Mouse (Mus musculus): ENCODE results near the gene Gm5460.

DNA sequence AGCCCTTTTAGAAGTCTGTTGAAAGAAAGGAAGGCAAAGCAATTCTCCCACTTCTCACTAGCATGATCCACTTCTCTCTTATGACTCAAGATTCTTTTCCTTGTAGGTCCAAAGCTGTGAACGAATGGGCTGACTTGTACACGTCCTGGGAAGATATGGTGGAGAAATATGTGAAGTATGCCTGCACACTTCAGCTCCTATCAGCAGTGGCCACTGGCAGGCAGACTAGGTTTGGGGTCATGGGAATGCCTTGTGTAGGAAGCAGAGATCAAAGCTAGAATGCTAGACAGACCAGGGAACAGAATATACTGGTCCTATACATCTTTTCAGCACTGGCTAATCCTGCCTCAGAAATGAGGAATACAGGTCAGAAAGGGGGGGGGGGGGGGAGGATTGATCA is 10.2 kb downstream of the Gm5460 start:
- TF ChIP-seq EP300 (IDR thresholded peaks at IDR 0.05; ENCODE audit: low read depth) (no peak), CTCF (IDR thresholded peaks at IDR 0.05; ENCODE audit: low read depth) (no peak)

Measured in heart, postnatal 0 days (tissue).